Mouse (Mus musculus): Measurements from ENCODE around the gene Rpl39. TPM values are rescaled to one million over a fixed set of nuclear protein-coding genes. Genes with fewer than 3 reads are reported as not detected.
A peak's percentile ranks its signal among the peaks of the same experiment; 100 is the strongest.
"Not testable (repeated sequence)": the region's sequence is repeated elsewhere in the genome, so short reads cannot be mapped to it uniquely, and the experiment has no call there.

The Rpl39 gene
- 905 and 976 TPM in 2 replicates for polyA plus RNA-seq (2015; fragmentation: Nextera tagmentation; extraction: Ambion mirVana)

DNA sequence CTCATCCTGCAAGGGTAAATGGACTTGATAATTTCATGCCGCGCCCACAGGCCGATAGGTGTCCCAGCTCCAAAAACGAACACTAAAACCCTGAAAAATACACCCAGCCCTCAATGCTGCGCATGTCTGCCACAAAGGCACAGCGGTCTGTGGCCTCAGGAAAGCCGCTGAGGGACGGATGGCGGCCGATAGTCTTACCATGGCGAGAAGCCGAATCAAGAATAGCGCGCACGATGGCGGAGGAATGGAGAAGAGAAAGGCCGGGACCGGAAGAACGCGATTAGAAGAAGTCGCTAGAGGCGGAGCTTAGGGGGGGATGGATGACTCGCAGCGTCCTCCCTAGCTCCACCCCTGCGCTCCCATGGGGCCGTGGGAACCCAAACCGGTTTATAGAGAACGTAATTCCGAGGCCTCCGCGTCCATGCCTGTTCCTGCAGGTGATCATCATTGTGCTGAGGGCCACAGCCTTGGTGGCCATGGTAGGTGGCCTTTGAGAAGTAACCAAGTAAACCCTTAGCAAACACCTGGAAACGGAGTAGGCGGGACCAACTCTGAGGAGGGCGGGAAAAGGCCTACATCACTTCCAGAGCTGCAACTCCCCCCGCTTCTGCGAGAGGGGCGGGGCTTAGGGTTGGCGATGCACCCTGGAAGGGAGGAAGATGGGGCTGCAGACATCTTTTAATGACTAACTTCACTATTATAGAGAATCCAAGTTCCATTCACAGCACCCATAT, at the start of gene Rpl39:
TSS of gene Rpl39 (minus strand) at position 476 of the 734 bp plus-strand sequence.
- peak; percentile 89 for DNase-seq (ENCODE audit: low spot score)

DNA sequence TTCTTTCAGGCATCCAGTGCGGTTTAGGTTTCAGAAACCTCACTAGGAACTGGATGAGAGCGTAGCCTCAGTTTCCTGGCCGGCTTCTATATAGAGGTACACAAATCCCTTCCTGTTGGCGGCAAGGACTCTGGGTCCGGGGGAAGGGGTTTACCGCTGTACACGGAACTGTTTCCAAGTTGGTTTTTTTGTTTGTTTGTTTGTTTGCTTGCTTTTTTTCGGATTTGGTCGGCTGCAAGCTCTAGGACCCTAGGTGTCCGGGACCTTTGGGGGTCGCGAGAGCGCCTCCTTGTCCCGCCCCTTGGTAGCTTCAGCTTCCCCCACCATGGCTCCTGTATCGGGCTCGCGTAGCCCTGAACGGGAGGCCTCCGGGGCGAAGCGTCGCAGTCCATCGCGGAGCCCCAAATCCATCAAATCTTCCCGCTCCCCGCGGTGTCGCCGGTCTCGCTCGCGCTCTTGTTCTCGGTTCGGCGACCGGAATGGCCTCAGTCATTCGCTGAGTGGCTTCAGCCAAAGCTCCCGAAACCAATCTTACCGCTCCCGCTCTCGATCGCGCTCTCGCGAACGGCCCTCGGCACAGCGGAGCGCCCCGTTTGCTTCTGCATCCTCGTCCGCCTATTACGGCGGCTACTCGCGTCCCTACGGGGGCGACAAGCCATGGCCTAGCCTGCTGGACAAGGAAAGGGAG, 41.6 kb upstream of the Rpl39 start, which contains the start of gene Nkap:
TSS of gene Nkap (plus strand) at position 125 of the 688 bp plus-strand sequence.
- DNase-seq (ENCODE audit: low spot score) = peak; percentile 77

GRCm38 (mm10) chrX:37125511-37125910, 40.3 kb upstream of the Rpl39 start:
- no peak for DNase-seq (ENCODE audit: low spot score)

GRCm38 (mm10) chrX:37120212-37120611, 35.0 kb upstream of the Rpl39 start:
- DNase-seq (ENCODE audit: low spot score) = no peak

- DNase-seq (ENCODE audit: low spot score) = no peak
These were observed 34.4 kb upstream of the Rpl39 start for GRCm38 (mm10) chrX:37119585-37119984.

DNA sequence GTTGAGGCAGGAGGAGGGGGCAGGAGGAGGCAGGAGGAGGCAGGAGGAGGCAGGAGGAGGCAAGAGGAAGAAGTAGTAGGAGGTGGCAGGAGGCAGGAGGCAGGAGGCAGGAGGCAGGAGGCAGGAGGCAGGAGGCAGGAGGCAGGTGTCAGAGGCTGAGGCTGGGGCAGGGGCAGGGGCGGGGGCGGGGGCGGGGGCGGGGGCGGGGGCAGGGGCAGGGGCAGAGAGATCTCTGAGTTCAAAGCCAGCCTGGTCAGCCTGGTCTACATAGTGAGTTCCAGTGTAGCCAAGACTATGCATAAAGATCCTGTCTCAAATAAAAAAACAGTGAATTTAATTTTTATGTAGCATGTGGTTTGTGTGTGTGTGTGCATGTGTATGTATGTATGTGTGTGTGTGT, 31.9 kb upstream of the Rpl39 start:
- no peak for DNase-seq (ENCODE audit: low spot score)

DNA sequence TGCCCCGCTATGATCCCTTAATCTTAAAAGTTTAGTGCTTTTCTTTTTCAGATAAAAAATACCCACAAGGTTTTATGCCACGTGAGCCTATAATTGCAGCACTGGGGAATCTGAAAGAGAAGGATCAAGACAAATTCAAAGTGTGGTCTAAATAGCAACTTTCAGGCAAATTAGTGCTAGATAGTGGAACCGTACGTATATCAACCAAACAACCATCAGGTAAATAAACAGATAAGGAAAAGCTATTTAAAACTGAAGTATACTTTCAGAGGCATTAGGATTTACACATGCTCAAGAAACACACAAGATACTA, 25.6 kb upstream of the Rpl39 start:
- DNase-seq (ENCODE audit: low spot score) = no peak

DNA sequence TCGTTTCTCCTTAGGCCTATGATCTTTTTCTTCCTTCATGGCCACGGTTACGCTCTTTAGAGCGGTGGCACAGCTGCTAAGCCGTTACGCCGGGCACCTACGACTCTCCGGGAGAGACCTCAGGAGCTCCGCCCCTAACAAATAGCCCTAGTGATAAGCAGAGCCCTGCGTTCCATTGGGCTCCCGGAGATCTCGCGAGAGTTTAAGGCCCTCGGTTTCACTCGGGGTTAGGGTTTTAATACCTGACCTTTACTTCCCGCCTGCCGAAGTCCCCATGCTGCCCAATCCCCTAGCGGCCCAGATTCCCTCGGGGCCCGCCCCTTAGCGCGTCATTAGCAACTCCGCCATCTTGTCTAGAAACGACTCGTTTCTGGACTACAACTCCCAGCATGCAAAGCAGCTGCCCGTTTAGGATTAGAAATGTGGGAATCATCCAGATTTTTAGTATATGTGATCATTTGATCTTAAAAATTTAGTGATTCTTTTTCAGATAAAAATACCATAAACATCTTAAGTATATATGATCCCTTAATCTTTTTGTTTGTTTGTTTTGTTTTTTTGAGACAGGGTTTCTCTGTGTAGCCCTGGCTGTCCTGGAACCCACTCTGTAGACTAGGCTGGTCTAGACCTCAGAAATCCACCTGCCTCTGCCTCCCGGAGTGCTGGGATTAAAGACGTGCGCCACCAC, 25.1 kb upstream of the Rpl39 start, which contains the start of gene Upf3b:
TSS of gene Upf3b (minus strand) at position 130 of the 688 bp plus-strand sequence.
- peak; percentile 94 for DNase-seq (ENCODE audit: low spot score)

DNA sequence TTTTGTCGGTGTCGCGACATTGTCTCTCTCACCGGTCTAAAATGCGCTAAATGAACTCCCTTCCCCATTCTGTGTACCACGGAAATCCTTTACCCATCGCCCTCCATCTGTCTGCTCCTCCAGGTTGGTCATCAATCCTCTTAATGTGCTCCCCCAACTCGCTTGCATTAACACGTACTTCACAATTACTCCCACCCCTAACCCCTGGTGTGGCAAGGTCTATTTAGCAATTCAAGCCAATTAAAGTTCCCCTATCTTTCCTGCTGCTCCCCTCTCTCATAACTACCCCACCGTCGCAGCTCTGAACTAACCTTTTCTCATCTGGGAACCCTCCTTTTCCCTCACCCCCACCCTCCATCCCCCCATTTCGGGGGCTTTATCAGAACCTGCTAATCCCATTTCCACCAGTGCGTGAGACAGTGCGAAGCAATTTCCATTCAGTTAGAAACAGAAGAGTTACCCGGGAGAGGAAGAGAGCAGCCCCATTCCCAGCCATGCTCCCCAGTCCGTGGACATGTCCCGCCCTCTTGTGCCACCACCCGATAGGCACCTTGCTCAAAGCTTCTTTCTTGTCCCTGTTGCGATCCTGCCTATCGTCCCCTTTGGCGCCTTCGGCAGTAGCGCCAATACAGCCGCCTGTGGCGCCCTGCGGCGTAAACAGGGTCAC, 24.5 kb upstream of the Rpl39 start:
- no peak for DNase-seq (ENCODE audit: low spot score)

GRCm38 (mm10) chrX:37103826-37104225, 18.6 kb upstream of the Rpl39 start:
- no peak for DNase-seq (ENCODE audit: low spot score)

GRCm38 (mm10) chrX:37098681-37099080, 13.5 kb upstream of the Rpl39 start:
- DNase-seq (ENCODE audit: low spot score) = no peak

GRCm38 (mm10) chrX:37095106-37095768, 10.0 kb upstream of the Rpl39 start:
- no peak for DNase-seq (ENCODE audit: low spot score)

DNA sequence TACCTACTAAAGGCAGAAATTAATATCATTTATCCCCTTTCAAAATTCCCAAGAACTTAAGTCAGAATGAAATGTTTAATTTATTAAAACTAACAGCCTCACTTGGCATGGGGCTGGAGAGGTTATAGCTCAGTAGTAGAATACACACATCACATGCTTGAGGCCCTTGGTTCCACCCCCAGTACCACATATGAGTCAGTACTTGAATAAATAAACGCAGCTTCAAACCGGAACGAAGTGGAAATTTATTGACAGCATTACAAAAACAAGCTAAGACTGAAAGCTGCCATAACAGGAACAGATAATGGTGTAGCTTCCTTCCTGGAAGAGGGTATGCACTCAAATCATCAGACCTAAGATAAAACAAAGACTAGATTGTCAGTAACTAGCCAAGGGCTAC, 6.3 kb upstream of the Rpl39 start:
- DNase-seq (ENCODE audit: low spot score) = no peak

DNA sequence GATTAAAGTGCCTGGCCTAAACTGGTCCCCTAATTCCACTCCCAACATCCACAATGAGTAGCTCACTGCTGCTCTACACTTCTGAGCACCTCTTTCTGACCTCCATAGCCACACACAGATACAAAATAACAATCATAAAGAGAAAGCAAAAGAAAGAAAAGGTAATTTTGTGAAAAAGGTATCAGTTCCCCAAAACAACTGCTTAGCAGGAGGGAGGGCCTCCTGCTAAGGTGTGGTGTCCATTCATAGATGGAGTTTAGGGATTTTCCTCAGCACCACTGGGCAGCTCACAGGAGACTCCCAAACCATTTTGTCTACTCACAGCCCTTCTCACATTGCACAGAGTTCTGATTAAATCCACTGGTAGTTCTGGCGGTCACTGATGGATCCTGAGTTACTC, 3.6 kb upstream of the Rpl39 start:
- DNase-seq (ENCODE audit: low spot score) = no peak

DNA sequence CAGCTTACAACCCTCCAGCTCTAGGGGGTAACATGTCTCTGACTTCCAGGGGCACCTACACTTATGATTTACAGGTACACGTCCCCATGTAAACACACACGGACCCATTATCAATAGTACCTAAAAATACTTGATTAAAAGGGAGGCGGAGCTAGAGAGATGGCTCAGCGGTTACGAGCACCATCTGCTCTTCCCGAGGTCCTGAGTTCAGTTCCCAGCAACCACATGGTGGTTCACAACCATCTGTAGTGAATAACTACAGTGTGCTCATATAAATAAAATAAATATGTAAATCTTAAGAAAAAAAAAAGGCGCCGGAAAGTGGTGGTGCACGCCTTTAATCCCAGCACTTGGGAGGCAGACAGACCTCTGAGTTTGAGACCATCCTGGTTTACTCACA, 463 bp upstream of the Rpl39 start:
- no peak for DNase-seq (ENCODE audit: low spot score)

DNA sequence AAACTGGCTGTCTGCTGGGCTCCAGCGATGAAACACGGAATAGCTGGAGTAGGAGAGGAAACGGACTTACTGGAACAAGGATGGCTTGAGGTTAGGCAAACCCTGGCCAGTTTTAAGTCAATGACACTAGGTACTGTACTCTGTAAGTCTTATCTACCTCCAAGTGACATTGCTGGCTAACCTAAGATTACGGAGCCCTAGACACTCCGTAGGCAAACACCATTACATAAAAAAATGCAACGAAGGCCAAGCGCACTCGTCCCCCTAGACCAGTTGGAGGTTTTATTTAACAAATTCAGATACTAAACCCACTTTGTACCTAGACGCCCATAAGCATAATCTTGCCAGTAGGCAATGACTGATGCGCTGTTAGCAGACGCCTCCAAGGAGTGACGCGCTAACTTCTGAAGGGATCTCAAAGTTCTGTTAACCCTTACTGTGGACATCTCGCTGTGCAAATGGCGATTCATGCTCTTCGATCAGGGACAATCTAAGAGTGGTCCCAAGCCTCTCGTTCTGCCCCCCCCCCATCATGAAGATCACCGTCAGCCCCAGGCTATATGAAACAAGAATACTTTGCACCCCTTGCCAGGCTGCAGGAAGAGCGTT, 780 bp downstream of the Rpl39 start:
- no peak for DNase-seq (ENCODE audit: low spot score)

- no peak for DNase-seq (ENCODE audit: low spot score)
These were observed 4.0 kb downstream of the Rpl39 start for GRCm38 (mm10) chrX:37081194-37081593.

GRCm38 (mm10) chrX:37080345-37080744, 4.9 kb downstream of the Rpl39 start:
- not testable (repeated sequence) for DNase-seq (ENCODE audit: low spot score)

GRCm38 (mm10) chrX:37076651-37077050, 8.6 kb downstream of the Rpl39 start:
- DNase-seq (ENCODE audit: low spot score) = no peak

DNA sequence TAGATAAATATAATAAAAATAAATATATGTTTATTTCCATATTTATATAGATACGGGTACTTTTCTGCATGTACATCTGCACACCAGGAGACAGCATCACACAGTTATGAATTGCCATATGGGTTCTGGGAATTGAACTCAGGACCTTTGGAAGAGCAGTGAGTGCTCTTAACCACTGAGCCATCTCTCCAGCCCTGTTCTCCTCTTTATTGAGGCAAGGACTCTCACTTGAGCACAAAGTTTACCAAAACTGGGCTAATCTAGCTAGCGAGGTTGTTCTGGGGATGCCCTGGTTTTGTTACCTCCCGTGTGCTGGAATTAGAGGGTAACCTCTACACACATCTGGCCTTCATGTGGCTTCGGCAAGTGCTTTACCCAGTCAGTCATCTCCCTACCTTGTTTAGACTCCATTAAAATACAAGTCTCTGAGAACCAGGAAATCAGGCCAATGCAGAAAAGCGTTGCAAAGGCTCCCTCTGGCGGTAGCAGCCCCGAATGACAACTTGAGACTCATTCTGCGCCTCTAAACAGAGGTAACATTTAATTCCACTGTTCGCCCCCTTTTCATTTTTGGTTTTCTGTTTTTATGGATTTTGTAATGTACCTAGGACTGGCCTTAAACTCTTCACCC, 10.8 kb downstream of the Rpl39 start:
- peak; percentile 61 for DNase-seq (ENCODE audit: low spot score)
